Mouse (Mus musculus) heart, embryonic 13.5 days (tissue): ENCODE results near the gene Ip6k2. TPM values are rescaled to one million over a fixed set of nuclear protein-coding genes. Genes with fewer than 3 reads are reported as not detected.

ENCODE experiments used
- ATAC-seq: fragments of 200-750 bp; cut with Nextera tagmentation; 2 replicates; pipeline ENCODE4 v1.8.0; 2017; ENCODE audit warnings: moderate TSS enrichment; ENCODE audit not compliant: insufficient number of reproducible peaks, low FRiP score, low TSS enrichment; ENCODE audit errors: extremely low read depth
- H3K27ac ChIP-seq: fragments of 300-500 bp; sonication (generic); replicated peaks from 2 replicates; pipeline ENCODE4 v1.5.1; 2015; ENCODE audit warnings: moderate library complexity, mild to moderate bottlenecking, inconsistent platforms
- H3K27me3 ChIP-seq: fragments of 300-500 bp; sonication (generic); replicated peaks from 2 replicates; pipeline ENCODE4 v1.6.1; 2015; ENCODE audit warnings: mild to moderate bottlenecking, inconsistent platforms
- H3K36me3 ChIP-seq: fragments of 300-500 bp; sonication (generic); 2 replicates; pipeline ENCODE4 v1.6.1; 2015; ENCODE audit warnings: mild to moderate bottlenecking, inconsistent platforms
- H3K4me1 ChIP-seq: fragments of 300-500 bp; sonication (generic); 2 replicates; pipeline ENCODE4 v1.6.1; 2015; ENCODE audit warnings: inconsistent platforms
- H3K4me2 ChIP-seq: fragments of 300-500 bp; sonication (generic); 2 replicates; pipeline ENCODE4 v1.6.1; 2015; ENCODE audit warnings: inconsistent platforms, mild to moderate bottlenecking, moderate library complexity
- H3K4me3 ChIP-seq: fragments of 300-500 bp; sonication (generic); 2 replicates; pipeline ENCODE4 v1.5.1; 2015; ENCODE audit warnings: moderate library complexity, mild to moderate bottlenecking, inconsistent platforms
- H3K9ac ChIP-seq: fragments of 300-500 bp; sonication (generic); 2 replicates; pipeline ENCODE4 v1.6.1; 2015; ENCODE audit warnings: inconsistent platforms, mild to moderate bottlenecking, moderate library complexity
- H3K9me3 ChIP-seq: fragments of 300-500 bp; sonication (generic); 2 replicates; pipeline ENCODE4 v1.6.1; 2016; ENCODE audit warnings: inconsistent platforms
- WGBS: fragments of 180-500 bp; shearing (Covaris S2); methylation state at CpG from one replicate; pipeline ENCODE4 v1.1.7; 2015; ENCODE audit warnings: mixed read lengths; 5-methylcytosine and 5-hydroxymethylcytosine counted together
- polyA plus RNA-seq: library from polyadenylated mRNA; unstranded; fragments of >200 nt; fragmentation: Nextera tagmentation; extraction: Ambion mirVana; gene quantifications from 2 replicates; pipeline ENCODE4 v1.2.1, GENCODE M21; 2015

The Ip6k2 gene
- polyA plus RNA-seq, 1 experiment from 2014 or later = 42.9 TPM

DNA sequence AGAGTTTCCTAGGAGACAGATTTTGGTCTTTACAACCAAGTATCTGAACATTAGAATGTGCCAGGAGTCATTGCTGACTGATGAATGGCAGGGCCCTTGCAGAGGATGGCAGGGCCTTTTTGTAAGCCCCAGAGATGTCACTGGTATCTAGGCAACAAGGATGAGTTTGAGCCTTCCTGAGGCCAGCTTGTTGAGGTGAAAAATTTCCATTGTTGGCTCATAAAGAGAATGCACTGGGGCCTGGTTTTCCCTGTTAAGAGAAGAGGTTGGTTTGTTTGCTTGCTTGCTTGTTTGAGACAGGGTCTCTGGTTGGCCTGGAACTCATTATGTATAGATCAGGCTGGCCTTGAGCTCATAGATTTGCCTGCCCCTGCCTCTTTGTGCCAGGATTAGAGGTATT lies 1.8 kb downstream of the Ip6k2 start:
- Histone ChIP-seq H3K27me3 (no peaks in the 10 kb centered on the region), H3K4me3 (peak overlapping the region; percentile 90), H3K9ac (peak overlapping the region; percentile 51), H3K27ac (no peak overlapping the region), H3K36me3 (peaks cover 12% of the 10 kb centered on the region), H3K4me1 (peaks cover 71% of the 10 kb centered on the region), H3K4me2 (peak overlapping the region; percentile 88), H3K9me3 (no peaks in the 10 kb centered on the region)
- no peak for ATAC-seq

- WGBS = 84% methylated on average over 1 of the region's 1 CpGs
- H3K4me3 ChIP-seq = no peak overlapping the region
- no peaks in the 10 kb centered on the region for H3K9me3 ChIP-seq
- H3K36me3 ChIP-seq = peaks cover 12% of the 10 kb centered on the region
- peak overlapping the region; percentile 88; the same call in 1 of the 2 replicates for H3K4me2 ChIP-seq
- ATAC-seq = no peak
- H3K27ac ChIP-seq = no peak overlapping the region
- H3K9ac ChIP-seq = no peak overlapping the region
- no peaks in the 10 kb centered on the region for H3K27me3 ChIP-seq
- H3K4me1 ChIP-seq = peaks cover 78% of the 10 kb centered on the region
Observed at GRCm38 (mm10) chr9:108786494-108786893, 2.9 kb downstream of the Ip6k2 start.

DNA sequence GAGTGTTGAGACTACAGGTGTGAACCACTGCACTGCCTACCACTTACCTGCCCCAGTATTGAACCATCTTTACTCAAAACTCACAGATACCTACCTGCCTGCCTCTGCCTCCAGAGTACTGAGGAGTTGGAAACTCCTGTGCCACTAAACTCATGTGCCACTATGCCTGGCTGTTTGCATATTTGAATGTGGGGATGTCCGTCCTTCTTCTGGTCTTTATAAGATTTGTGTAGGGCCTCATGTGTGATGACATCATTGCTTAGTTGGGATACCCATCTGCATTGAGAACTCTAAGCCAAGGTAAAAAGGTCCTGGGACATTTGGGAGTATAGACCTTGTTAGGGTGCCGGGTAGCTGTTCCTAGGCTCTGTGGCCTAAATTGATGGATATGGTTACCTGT lies 3.5 kb downstream of the Ip6k2 start:
- no peak overlapping the region for H3K27ac ChIP-seq
- H3K9ac ChIP-seq = no peak overlapping the region
- ATAC-seq = no peak
- no peak overlapping the region for H3K4me2 ChIP-seq
- H3K4me1 ChIP-seq = peaks cover 81% of the 10 kb centered on the region
- no peaks in the 10 kb centered on the region for H3K27me3 ChIP-seq
- peaks cover 12% of the 10 kb centered on the region for H3K36me3 ChIP-seq
- 92% methylated on average over 2 of the region's 2 CpGs for WGBS
- H3K4me3 ChIP-seq = no peak overlapping the region
- no peaks in the 10 kb centered on the region for H3K9me3 ChIP-seq

- Histone ChIP-seq H3K4me3 (no peak overlapping the region), H3K36me3 (peaks cover 12% of the 10 kb centered on the region), H3K9me3 (no peaks in the 10 kb centered on the region), H3K9ac (no peak overlapping the region), H3K4me1 (peaks cover 90% of the 10 kb centered on the region), H3K27me3 (no peaks in the 10 kb centered on the region), H3K4me2 (no peak overlapping the region), H3K27ac (no peak overlapping the region)
- no peak for ATAC-seq
- 74% methylated on average over 3 of the region's 3 CpGs for WGBS
Observed at GRCm38 (mm10) chr9:108788713-108789112, 5.1 kb downstream of the Ip6k2 start.

GRCm38 (mm10) chr9:108792307-108792706 lies 8.7 kb downstream of the Ip6k2 start:
- Histone ChIP-seq H3K27ac (no peak overlapping the region), H3K4me2 (no peak overlapping the region), H3K36me3 (peaks cover 13% of the 10 kb centered on the region), H3K4me1 (peaks cover 98% of the 10 kb centered on the region), H3K27me3 (no peaks in the 10 kb centered on the region), H3K9me3 (no peaks in the 10 kb centered on the region), H3K4me3 (no peak overlapping the region), H3K9ac (no peak overlapping the region)
- WGBS = 62% methylated on average over 1 of the region's 1 CpGs
- no peak for ATAC-seq

- Histone ChIP-seq H3K36me3 (peaks cover 17% of the 10 kb centered on the region), H3K27ac (no peak overlapping the region), H3K4me1 (peaks cover 95% of the 10 kb centered on the region), H3K4me3 (no peak overlapping the region), H3K9ac (no peak overlapping the region), H3K27me3 (no peaks in the 10 kb centered on the region), H3K9me3 (no peaks in the 10 kb centered on the region), H3K4me2 (no peak overlapping the region)
- ATAC-seq = no peak
- 56% methylated on average over 3 of the region's 3 CpGs for WGBS
Observed at GRCm38 (mm10) chr9:108792730-108793129, 9.1 kb downstream of the Ip6k2 start.

GRCm38 (mm10) chr9:108795281-108795680 lies 11.7 kb downstream of the Ip6k2 start:
- Histone ChIP-seq H3K4me1 (peaks cover 70% of the 10 kb centered on the region), H3K27ac (peak overlapping the region; percentile 8; the same call in 1 of the 2 replicates), H3K9ac (no peak overlapping the region; the same call in 1 of the 2 replicates), H3K4me3 (no peak overlapping the region), H3K4me2 (peak overlapping the region; percentile 46; the same call in 1 of the 2 replicates), H3K9me3 (no peaks in the 10 kb centered on the region), H3K36me3 (peaks cover 43% of the 10 kb centered on the region), H3K27me3 (no peaks in the 10 kb centered on the region)
- WGBS = 65% methylated on average over 2 of the region's 2 CpGs
- no peak for ATAC-seq

DNA sequence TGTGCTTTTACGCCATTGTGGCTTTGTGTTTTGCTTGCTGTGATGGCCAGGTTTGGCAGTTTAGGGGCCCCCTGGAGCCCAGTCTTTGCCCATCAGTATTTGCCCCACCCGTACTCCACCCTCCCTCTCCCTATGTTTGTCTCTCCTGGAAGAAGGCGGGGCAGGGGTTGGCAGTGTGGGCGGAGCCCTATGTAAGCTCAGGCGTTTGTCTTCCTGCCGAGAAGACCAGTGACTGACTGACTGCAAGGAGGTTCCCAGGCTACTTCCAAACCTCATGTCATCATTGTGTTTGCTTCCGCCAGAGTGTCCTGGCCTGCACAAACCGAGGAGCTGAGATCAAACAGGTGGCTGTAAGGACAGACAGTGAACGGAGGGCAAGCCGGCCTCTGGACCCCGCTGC lies 12.2 kb downstream of the Ip6k2 start:
- Histone ChIP-seq H3K4me2 (peak overlapping the region; percentile 46), H3K9ac (peak overlapping the region; percentile 56), H3K4me3 (peak overlapping the region; percentile 15), H3K9me3 (no peaks in the 10 kb centered on the region), H3K27me3 (no peaks in the 10 kb centered on the region), H3K36me3 (peaks cover 46% of the 10 kb centered on the region), H3K4me1 (peaks cover 65% of the 10 kb centered on the region), H3K27ac (peak overlapping the region; percentile 76)
- WGBS = 33% methylated on average over 11 of the region's 11 CpGs
- no peak for ATAC-seq

DNA sequence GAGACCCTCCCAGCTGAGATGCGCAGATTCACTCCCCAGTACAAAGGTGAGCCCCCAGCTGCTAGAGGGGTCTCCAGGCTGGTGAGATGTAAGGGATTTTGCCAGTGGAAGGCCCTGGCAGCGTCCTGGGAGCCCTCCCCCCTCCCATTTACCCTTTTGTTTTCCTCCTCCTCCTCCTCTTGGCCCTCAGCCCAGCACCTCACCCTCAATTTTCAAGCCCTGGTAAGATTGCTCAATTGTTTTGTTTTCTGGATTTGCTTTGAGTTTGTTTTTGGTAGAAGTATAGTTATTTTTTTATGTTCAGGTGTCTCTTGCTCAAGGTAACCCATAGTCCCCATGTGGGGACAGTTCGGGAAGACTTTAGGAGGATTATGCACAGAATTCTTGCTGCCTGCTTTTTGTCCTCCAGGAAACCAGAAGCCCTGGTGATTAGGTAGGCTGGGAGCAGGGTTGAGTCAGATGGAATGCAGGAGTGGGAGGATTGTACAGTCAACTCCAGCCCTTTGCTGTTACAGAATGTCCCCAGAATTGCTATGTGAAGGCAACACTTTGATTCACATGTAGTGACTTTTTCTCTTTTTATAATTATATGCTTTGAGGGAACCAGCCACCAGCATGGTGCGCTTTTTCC lies 12.9 kb downstream of the Ip6k2 start:
- no peaks in the 10 kb centered on the region for H3K9me3 ChIP-seq
- WGBS = 59% methylated on average over 4 of the region's 4 CpGs
- peak overlapping the region; percentile 15 for H3K4me3 ChIP-seq
- peak overlapping the region; percentile 46 for H3K4me2 ChIP-seq
- peak overlapping the region; percentile 76 for H3K27ac ChIP-seq
- H3K9ac ChIP-seq = peak overlapping the region; percentile 56
- peaks cover 53% of the 10 kb centered on the region for H3K36me3 ChIP-seq
- no peak for ATAC-seq
- no peaks in the 10 kb centered on the region for H3K27me3 ChIP-seq
- H3K4me1 ChIP-seq = peaks cover 58% of the 10 kb centered on the region

DNA sequence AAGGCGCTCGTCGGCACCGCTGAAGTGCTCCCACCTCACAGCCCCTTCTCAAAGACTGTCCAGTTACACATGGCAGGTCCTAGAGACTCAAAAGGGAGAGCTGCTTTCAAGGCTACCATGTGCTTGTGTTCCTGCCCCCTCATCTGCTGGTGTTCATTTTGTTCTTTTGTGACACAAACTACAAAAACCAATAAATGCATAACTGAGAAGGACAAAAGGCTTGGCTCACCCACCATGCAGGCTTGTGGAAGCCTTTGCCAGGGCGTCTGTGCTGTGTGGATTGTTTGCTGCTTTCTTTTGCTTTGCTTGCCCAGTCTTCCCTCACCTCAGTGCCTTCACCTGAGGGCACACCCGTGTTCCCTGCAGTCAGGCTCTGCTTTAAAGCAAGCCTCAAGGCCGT lies 13.9 kb downstream of the Ip6k2 start:
- WGBS = 86% methylated on average over 7 of the region's 7 CpGs
- no peaks in the 10 kb centered on the region for H3K27me3 ChIP-seq
- H3K9me3 ChIP-seq = no peaks in the 10 kb centered on the region
- no peak for ATAC-seq
- no peak overlapping the region for H3K4me3 ChIP-seq
- no peak overlapping the region for H3K4me2 ChIP-seq
- no peak overlapping the region for H3K9ac ChIP-seq
- H3K36me3 ChIP-seq = peaks cover 64% of the 10 kb centered on the region
- H3K27ac ChIP-seq = peak overlapping the region; percentile 76; the same call in 1 of the 2 replicates
- H3K4me1 ChIP-seq = peaks cover 48% of the 10 kb centered on the region

DNA sequence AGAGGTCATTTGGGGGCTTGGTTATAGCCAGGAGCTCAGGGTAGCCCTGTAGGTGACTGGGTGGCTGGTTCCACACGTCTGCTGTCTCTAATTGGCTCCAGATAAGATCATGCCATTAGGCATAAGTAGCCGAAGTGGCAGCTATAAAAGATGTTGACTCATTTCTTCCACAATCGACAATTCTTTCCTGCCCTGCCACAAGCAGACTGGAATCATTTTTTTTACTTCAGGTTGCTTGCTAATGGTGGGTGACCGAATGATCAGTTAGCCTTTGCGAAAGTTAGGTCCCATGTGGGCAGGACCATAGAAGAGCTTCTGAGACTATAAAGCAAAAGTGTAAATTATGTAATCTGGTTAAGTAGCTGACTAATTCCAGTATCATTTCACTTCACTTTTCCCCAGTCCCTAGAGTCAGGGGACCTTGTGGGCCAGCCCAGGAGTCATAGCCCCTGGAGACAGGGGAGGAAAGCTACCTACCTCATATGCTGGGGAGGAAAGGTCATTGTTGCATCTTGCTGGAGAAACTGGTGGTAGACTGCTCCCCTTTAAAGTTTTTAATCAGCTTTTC lies 15.0 kb downstream of the Ip6k2 start:
- H3K4me3 ChIP-seq = no peak overlapping the region
- WGBS = 67% methylated on average over 5 of the region's 5 CpGs
- peaks cover 75% of the 10 kb centered on the region for H3K36me3 ChIP-seq

DNA sequence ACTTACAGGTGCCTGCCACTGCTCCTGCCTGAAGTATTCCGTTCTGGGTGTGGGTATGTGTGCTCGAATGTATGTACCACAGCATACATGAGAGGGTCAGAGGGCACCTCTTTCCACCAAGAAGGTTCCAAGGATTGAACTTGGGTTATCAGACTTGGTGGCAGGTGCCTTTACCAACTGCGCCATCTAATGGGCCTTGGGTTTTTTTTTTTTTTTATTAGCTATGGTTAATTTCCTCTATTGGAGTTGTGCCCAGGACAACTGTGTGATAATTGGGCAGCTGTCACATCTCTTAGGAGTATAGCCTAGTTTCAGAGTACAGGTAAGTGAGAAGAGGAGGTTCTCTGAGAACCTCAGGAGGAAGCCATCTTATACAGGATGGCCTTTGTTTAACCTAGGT lies 16.0 kb downstream of the Ip6k2 start:
- 82% methylated on average over 3 of the region's 3 CpGs for WGBS
- Histone ChIP-seq H3K4me1 (peaks cover 29% of the 10 kb centered on the region), H3K27me3 (no peaks in the 10 kb centered on the region), H3K36me3 (peaks cover 84% of the 10 kb centered on the region), H3K4me3 (no peak overlapping the region), H3K4me2 (no peak overlapping the region), H3K9ac (no peak overlapping the region), H3K27ac (no peak overlapping the region), H3K9me3 (no peaks in the 10 kb centered on the region)
- ATAC-seq = no peak

More for the DNA sequence above, 15.0 kb downstream of the Ip6k2 start:
- Histone ChIP-seq H3K4me1 (peaks cover 37% of the 10 kb centered on the region), H3K27me3 (no peaks in the 10 kb centered on the region), H3K9ac (no peak overlapping the region), H3K9me3 (no peaks in the 10 kb centered on the region), H3K4me2 (no peak overlapping the region), H3K27ac (no peak overlapping the region)
- ATAC-seq = no peak
